Mouse (Mus musculus) adrenal gland, adult 18-20 months (tissue): ENCODE results near the gene Bcar3. TPM values are rescaled to one million over a fixed set of nuclear protein-coding genes. Genes with fewer than 3 reads are reported as not detected.
"Not testable (repeated sequence)": the region's sequence is repeated elsewhere in the genome, so short reads cannot be mapped to it uniquely, and the experiment has no call there.

Experiments
- DNase-seq, 2 experiments: peaks; one replicate each; pipeline ENCODE4 v3.0.0; 2021 to 2022; ENCODE audit warnings: low spot score in 2 of 2
- total RNA-seq, 2 experiments: library from RNA; stranded (reverse); gene quantifications; 1 replicate in 1 of 2; 2 replicates in 1 of 2; pipeline ENCODE4 v1.2.3; 2021

The Bcar3 gene
- total RNA-seq, 2 experiments from 2014 or later: 50.6 to 58.6 TPM

GRCm38 (mm10) chr3:122378634-122379033 lies 84.7 kb downstream of the Bcar3 start:
- no peak for DNase-seq

GRCm38 (mm10) chr3:122380776-122381175 lies 86.8 kb downstream of the Bcar3 start:
- no peak for DNase-seq

GRCm38 (mm10) chr3:122381591-122381990 lies 87.7 kb downstream of the Bcar3 start:
- DNase-seq: peak in 1 of 2 experiments; percentile 31

GRCm38 (mm10) chr3:122386444-122386843 lies 92.5 kb downstream of the Bcar3 start:
- DNase-seq: no peak

GRCm38 (mm10) chr3:122387771-122388170 lies 93.8 kb downstream of the Bcar3 start:
- DNase-seq: no peak

- DNase-seq: no peak
These were observed 96.0 kb downstream of the Bcar3 start for GRCm38 (mm10) chr3:122389972-122390371.

- no peak for DNase-seq
These were observed 97.2 kb downstream of the Bcar3 start for GRCm38 (mm10) chr3:122391098-122391497.

GRCm38 (mm10) chr3:122391816-122392215 lies 97.9 kb downstream of the Bcar3 start:
- DNase-seq: no peak

- DNase-seq: not testable (repeated sequence)
These were observed 99.5 kb downstream of the Bcar3 start for GRCm38 (mm10) chr3:122393411-122393810.

- no peak for DNase-seq
These were observed 100.0 kb downstream of the Bcar3 start for GRCm38 (mm10) chr3:122393836-122394374.

GRCm38 (mm10) chr3:122396957-122397356 lies 103.0 kb downstream of the Bcar3 start:
- no peak for DNase-seq

- no peak for DNase-seq
These were observed 103.5 kb downstream of the Bcar3 start for GRCm38 (mm10) chr3:122397401-122397800.

- no peak for DNase-seq
These were observed 107.1 kb downstream of the Bcar3 start for GRCm38 (mm10) chr3:122401011-122401410.

- DNase-seq: no peak
These were observed 108.2 kb downstream of the Bcar3 start for GRCm38 (mm10) chr3:122402143-122402542.

- no peak for DNase-seq
These were observed 110.1 kb downstream of the Bcar3 start for GRCm38 (mm10) chr3:122403860-122404557.

GRCm38 (mm10) chr3:122405203-122405956 lies 111.4 kb downstream of the Bcar3 start:
- no peak for DNase-seq

GRCm38 (mm10) chr3:122406416-122406815 lies 112.5 kb downstream of the Bcar3 start:
- no peak for DNase-seq

- DNase-seq: no peak
These were observed 113.8 kb downstream of the Bcar3 start for GRCm38 (mm10) chr3:122407757-122408156.

- DNase-seq: no peak
These were observed 114.9 kb downstream of the Bcar3 start for GRCm38 (mm10) chr3:122408798-122409311.

- DNase-seq: no peak
These were observed 117.7 kb downstream of the Bcar3 start for GRCm38 (mm10) chr3:122411590-122411989.

- no peak for DNase-seq
These were observed 120.0 kb downstream of the Bcar3 start for GRCm38 (mm10) chr3:122413729-122414561.
